In genomic region chr3:86536751-86537150, GRCm38 (mm10) we compare ENCODE assay signal across 26 mouse cellular contexts. TPM values are rescaled to one million over a fixed set of nuclear protein-coding genes. Genes with fewer than 3 reads are reported as not detected.
"Had no signal": no experiment of that assay in that cellular context is flagged by ENCODE, and none has a peak within 500 bp of the region (broad histone marks: within the 10 kb centered on the region; RNA-seq: fewer than 3 reads in every experiment).

No protein-coding gene starts in this region.

- H3K27me3 ChIP-seq: heart, embryonic 13.5 days; heart, embryonic 15.5 days; hindbrain, embryonic 15.5 days; limb, embryonic 13.5 days; liver, embryonic 12.5 days had no signal

- H3K4me3 ChIP-seq: heart, adult 2 months; heart, embryonic 13.5 days; heart, embryonic 15.5 days; hindbrain, embryonic 15.5 days; kidney, embryonic 15.5 days; limb, embryonic 13.5 days; limb, embryonic 15.5 days; liver, embryonic 12.5 days had no signal

- H3K27ac ChIP-seq: heart, adult 2 months; heart, embryonic 13.5 days; heart, embryonic 15.5 days; hindbrain, postnatal 0 days; kidney, embryonic 15.5 days; kidney, postnatal 0 days; limb, embryonic 13.5 days; limb, embryonic 15.5 days; liver, embryonic 12.5 days; liver, embryonic 14.5 days had no signal

- H3K4me1 ChIP-seq: heart, embryonic 15.5 days; liver, embryonic 12.5 days had no signal

- DNase-seq: gastrocnemius, postnatal 14 days; gastrocnemius, postnatal 36 days; heart, adult 11 months; heart, adult 2 months; heart, postnatal 14 days; heart, postnatal 36 days; kidney, adult 11 months; kidney, adult 2 months; kidney, adult 9 months; kidney, postnatal 14 days; kidney, postnatal 36 days; layer of hippocampus, adult 9-11 months; layer of hippocampus, postnatal 36 days; left cerebral cortex, postnatal 4 days had no signal

- H3K4me2 ChIP-seq: heart, embryonic 11.5 days; heart, embryonic 13.5 days; heart, embryonic 15.5 days; kidney, embryonic 15.5 days; limb, embryonic 13.5 days; limb, embryonic 15.5 days; liver, embryonic 12.5 days had no signal

- H3K9me3 ChIP-seq: heart, embryonic 13.5 days; heart, embryonic 15.5 days; hindbrain, embryonic 15.5 days; kidney, embryonic 15.5 days; limb, embryonic 13.5 days; limb, embryonic 15.5 days; liver, embryonic 12.5 days had no signal

- H3K36me3 ChIP-seq: heart, embryonic 13.5 days; heart, embryonic 15.5 days; hindbrain, embryonic 15.5 days; kidney, embryonic 15.5 days; limb, embryonic 13.5 days; limb, embryonic 15.5 days; liver, embryonic 12.5 days had no signal

- ATAC-seq: hindbrain, postnatal 0 days; liver, embryonic 12.5 days had no signal

- H3K9ac ChIP-seq: heart, embryonic 13.5 days; heart, embryonic 15.5 days; hindbrain, embryonic 15.5 days; kidney, embryonic 15.5 days; limb, embryonic 13.5 days; limb, embryonic 15.5 days; liver, embryonic 12.5 days; liver, embryonic 14.5 days had no signal

RNA-seq across cellular contexts. Expression of gene Mab21l2, which starts 11.7 kb away (rescaled TPM):
- polyA plus RNA-seq: gonadal fat pad, adult 2 months had no signal
